ENCODE assay signal across 8 mouse cellular contexts in the genomic region with DNA sequence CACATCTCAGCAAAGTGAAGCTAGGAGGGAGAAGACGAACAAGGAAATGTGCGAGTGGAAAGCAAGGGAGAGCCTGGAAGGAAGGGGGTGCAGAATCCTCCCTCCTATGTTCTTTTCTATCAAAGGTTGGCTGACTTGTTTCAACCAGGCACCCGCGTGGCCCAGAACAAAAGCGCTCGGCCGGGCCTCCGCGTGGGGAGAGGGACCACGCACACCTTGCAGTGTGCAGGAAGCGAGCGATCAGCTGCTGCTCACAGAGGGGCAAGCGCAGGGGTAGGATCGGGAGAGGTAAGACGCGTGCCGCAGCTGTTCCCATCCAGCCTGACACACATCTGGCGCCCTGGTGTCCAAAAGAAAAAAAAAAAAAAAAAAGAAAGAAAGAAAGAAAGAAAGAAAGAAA. TPM values are rescaled to one million over a fixed set of nuclear protein-coding genes. Genes with fewer than 3 reads are reported as not detected.
DNase-seq lines count a peak whose midpoint lies in the region; ATAC-seq and TF ChIP-seq lines count a peak whose summit lies in the region.

No protein-coding gene starts in this region.

- intact Hi-C loops in heart, postnatal 25 days (cut with DNase I): no loop called here

- peaks cover 15% of the 10 kb centered on the region for H3K27me3 ChIP-seq in heart, embryonic 11.5 days (ENCODE audit: control insufficient read depth, insufficient read depth, low read length)
- peaks cover 35% of the 10 kb centered on the region for H3K27me3 ChIP-seq in hindbrain, embryonic 10.5 days (ENCODE audit: insufficient read depth, poor library complexity, severe bottlenecking)
- H3K27me3 ChIP-seq in thymus, adult 2 months (ENCODE audit: control insufficient read depth, insufficient read depth, low read length): no peaks in the 10 kb centered on the region

- H3K4me1 ChIP-seq in heart, embryonic 11.5 days (ENCODE audit: control insufficient read depth, insufficient read depth, low read length): peaks cover 2% of the 10 kb centered on the region; the same call in 1 of the 2 replicates
- H3K4me1 ChIP-seq in hindbrain, embryonic 10.5 days (replicated peaks): peaks cover 4% of the 10 kb centered on the region; the same call in 1 of the 2 replicates
- H3K4me1 ChIP-seq in thymus, adult 2 months (replicated peaks; ENCODE audit: control insufficient read depth, insufficient read depth, low read length): peaks cover 20% of the 10 kb centered on the region

- DNase-seq in heart, postnatal 25 days (ENCODE audit: low spot score): no peak
- DNase-seq in hindbrain, embryonic 10.5 days (ENCODE audit: low spot score): peak; percentile 24
- peak; percentile 56 for DNase-seq in thymus, adult 2 months
- DNase-seq in spleen, postnatal 4 days (ENCODE audit: low spot score in 2 of 2): no peak
- DNase-seq in cerebellum, postnatal 4 days (ENCODE audit: low spot score in 2 of 2): no peak

- no peak overlapping the region for H3K27ac ChIP-seq in heart, embryonic 11.5 days (ENCODE audit: low read depth, low read length)
- H3K27ac ChIP-seq in hindbrain, embryonic 10.5 days: no peak overlapping the region
- no peak overlapping the region for H3K27ac ChIP-seq in thymus, adult 2 months (ENCODE audit: control insufficient read depth, insufficient read depth, low read length)

- TF ChIP-seq POLR2A in thymus, adult 2 months (IDR thresholded peaks at IDR 0.05; ENCODE audit: control insufficient read depth, extremely low read depth, insufficient read depth, low read length, poor library complexity): no peak

- H3K36me3 ChIP-seq in heart, embryonic 11.5 days (ENCODE audit: control insufficient read depth, insufficient read depth, low read length): no peaks in the 10 kb centered on the region
- H3K36me3 ChIP-seq in hindbrain, embryonic 10.5 days: no peaks in the 10 kb centered on the region
- no peaks in the 10 kb centered on the region for H3K36me3 ChIP-seq in thymus, adult 2 months (ENCODE audit: control insufficient read depth, insufficient read depth, low read length)

- 7% methylated on average over 18 of the region's 18 CpGs for WGBS in heart, embryonic 11.5 days (ENCODE audit: insufficient replicate concordance)
- 5% methylated on average over 18 of the region's 18 CpGs for WGBS in hindbrain, embryonic 10.5 days
- 4% methylated on average over 18 of the region's 18 CpGs for WGBS in thymus, adult 2 months

- no peak for ATAC-seq in heart, embryonic 11.5 days (replicated peaks; ENCODE audit: insufficient number of reproducible peaks, low FRiP score, low TSS enrichment)
- ATAC-seq in activated CD4-positive, CD25-positive, alpha-beta regulatory T cell, adult 4 months: peak; percentile 50
- ATAC-seq in megakaryocyte, adult 5-6 weeks (ENCODE audit: poor library complexity, severe bottlenecking): peak; percentile 39; the same call in 1 of the 2 replicates

- peak overlapping the region; percentile 92 for H3K4me2 ChIP-seq in heart, embryonic 11.5 days

- H3K4me3 ChIP-seq in heart, embryonic 11.5 days (ENCODE audit: low read depth, low read length): peak overlapping the region; percentile 55
- peak overlapping the region; percentile 64 for H3K4me3 ChIP-seq in hindbrain, embryonic 10.5 days
- peak overlapping the region; percentile 68 for H3K4me3 ChIP-seq in thymus, adult 2 months (ENCODE audit: control insufficient read depth, insufficient read depth, low read length)

- TF ChIP-seq CTCF in thymus, adult 2 months (IDR thresholded peaks at IDR 0.05; ENCODE audit: borderline replicate concordance, control insufficient read depth, extremely low read depth, insufficient read depth, low read length, poor library complexity): no peak

- no peaks in the 10 kb centered on the region for H3K9me3 ChIP-seq in heart, embryonic 11.5 days (replicated peaks; ENCODE audit: control insufficient read depth, low read length)
- H3K9me3 ChIP-seq in hindbrain, embryonic 10.5 days: no peaks in the 10 kb centered on the region

- H3K9ac ChIP-seq in heart, embryonic 11.5 days (ENCODE audit: low read depth, low read length): no peak overlapping the region

RNA-seq across cellular contexts. Expression of gene Edaradd, which starts 0.9 kb away (rescaled TPM):
- 0.59 and 0.72 TPM in 2 replicates for polyA plus RNA-seq in heart, embryonic 11.5 days (2014; fragmentation: Nextera tagmentation; extraction: Ambion mirVana)
- total RNA-seq in heart, postnatal 25 days (2021): under 1 TPM in 1 of 2 experiments, not detected in 1; 0.05 TPM
- polyA plus RNA-seq in activated CD4-positive, CD25-positive, alpha-beta regulatory T cell, adult 4 months (2017; shearing (Covaris generic)): 1 to 10 TPM; 1.0 TPM
- 1.1 TPM in 2 replicates for polyA plus RNA-seq in hindbrain, embryonic 10.5 days (2016; fragmentation: Nextera tagmentation; extraction: Ambion mirVana)
- total RNA-seq in megakaryocyte, adult 5-6 weeks (2015): 0.11 TPM in 1 of 2 replicates, not detected in the other
- 0.24 and 0.29 TPM in 2 replicates for total RNA-seq in megakaryocyte, adult 5-6 weeks (2017)
- polyA plus RNA-seq in thymus, adult 2 months (2012; rRNA removed): 9.6 and 9.8 TPM in 2 replicates

RNA-seq across cellular contexts. Expression of gene Ero1lb, which starts 46.3 kb away (rescaled TPM):
- polyA plus RNA-seq in heart, embryonic 11.5 days (2014; fragmentation: Nextera tagmentation; extraction: Ambion mirVana): 7.2 and 7.7 TPM in 2 replicates
- 1 to 10 TPM; 2.6 to 2.9 TPM for total RNA-seq in heart, postnatal 25 days (2021)
- polyA plus RNA-seq in activated CD4-positive, CD25-positive, alpha-beta regulatory T cell, adult 4 months (2017; shearing (Covaris generic)): 1 to 10 TPM; 4.4 to 5.7 TPM
- 7.8 and 10.7 TPM in 2 replicates for polyA plus RNA-seq in hindbrain, embryonic 10.5 days (2016; fragmentation: Nextera tagmentation; extraction: Ambion mirVana)
- 29.1 and 29.4 TPM in 2 replicates for total RNA-seq in megakaryocyte, adult 5-6 weeks (2015)
- total RNA-seq in megakaryocyte, adult 5-6 weeks (2017): 17.0 and 20.7 TPM in 2 replicates
- polyA plus RNA-seq in thymus, adult 2 months (2012; rRNA removed): 14.9 and 22.1 TPM in 2 replicates

RNA-seq across cellular contexts. Expression of gene Lgals8, which starts 54.6 kb away (rescaled TPM):
- 10.2 and 12.7 TPM in 2 replicates for polyA plus RNA-seq in heart, embryonic 11.5 days (2014; fragmentation: Nextera tagmentation; extraction: Ambion mirVana)
- 10 to 100 TPM; 32.4 to 37.8 TPM for total RNA-seq in heart, postnatal 25 days (2021)
- polyA plus RNA-seq in activated CD4-positive, CD25-positive, alpha-beta regulatory T cell, adult 4 months (2017; shearing (Covaris generic)): 100 to 1,000 TPM in 1 of 2 experiments, 10 to 100 TPM in 1; 70.6 to 109 TPM
- 8.5 and 11.3 TPM in 2 replicates for polyA plus RNA-seq in hindbrain, embryonic 10.5 days (2016; fragmentation: Nextera tagmentation; extraction: Ambion mirVana)
- 37.5 and 47.8 TPM in 2 replicates for total RNA-seq in megakaryocyte, adult 5-6 weeks (2015)
- 59.7 and 64.4 TPM in 2 replicates for total RNA-seq in megakaryocyte, adult 5-6 weeks (2017)
- 35.9 and 37.6 TPM in 2 replicates for polyA plus RNA-seq in thymus, adult 2 months (2012; rRNA removed)

Comparison
In these comparisons a context has a peak if more than half of its experiments do, and no peak if none do; other contexts are left out.
1. DNase-seq: peak in hindbrain, embryonic 10.5 days (single experiment) and thymus, adult 2 months (single experiment); none in heart, postnatal 25 days (single experiment), spleen, postnatal 4 days (0 of 2) and cerebellum, postnatal 4 days (0 of 2).
2. Peak in every context shown above with its lines, with median percentiles within 50 percentile points of each other: H3K4me3 ChIP-seq.